Mouse (Mus musculus): ENCODE data around the gene Hoxa2. TPM values are rescaled to one million over a fixed set of nuclear protein-coding genes. Genes with fewer than 3 reads are reported as not detected.

Gene Hoxa2
- total RNA-seq, 2 experiments from 2014 or later = not detected

DNA sequence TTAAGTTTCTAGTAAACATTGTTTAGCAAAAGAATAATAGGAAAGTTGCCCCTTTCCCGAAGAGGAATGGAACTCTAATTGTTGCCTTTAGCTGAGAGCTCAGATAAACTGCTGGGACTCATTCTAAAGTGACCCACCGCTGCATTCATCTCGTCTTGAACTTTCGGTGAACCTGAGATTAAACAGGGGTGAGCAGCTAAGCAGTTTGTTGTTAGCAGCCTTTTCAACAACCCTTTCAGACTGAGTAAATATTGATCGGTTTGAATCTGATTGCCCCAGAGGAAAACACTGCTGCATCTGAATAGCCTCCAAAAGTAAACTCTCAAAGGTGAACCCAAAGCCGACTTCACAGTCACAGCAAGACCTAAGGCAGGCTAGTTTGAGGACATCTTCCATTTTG is 11.4 kb downstream of the Hoxa2 start:
- ATAC-seq (replicated peaks; ENCODE audit: poor library complexity, severe bottlenecking) = no peak

DNA sequence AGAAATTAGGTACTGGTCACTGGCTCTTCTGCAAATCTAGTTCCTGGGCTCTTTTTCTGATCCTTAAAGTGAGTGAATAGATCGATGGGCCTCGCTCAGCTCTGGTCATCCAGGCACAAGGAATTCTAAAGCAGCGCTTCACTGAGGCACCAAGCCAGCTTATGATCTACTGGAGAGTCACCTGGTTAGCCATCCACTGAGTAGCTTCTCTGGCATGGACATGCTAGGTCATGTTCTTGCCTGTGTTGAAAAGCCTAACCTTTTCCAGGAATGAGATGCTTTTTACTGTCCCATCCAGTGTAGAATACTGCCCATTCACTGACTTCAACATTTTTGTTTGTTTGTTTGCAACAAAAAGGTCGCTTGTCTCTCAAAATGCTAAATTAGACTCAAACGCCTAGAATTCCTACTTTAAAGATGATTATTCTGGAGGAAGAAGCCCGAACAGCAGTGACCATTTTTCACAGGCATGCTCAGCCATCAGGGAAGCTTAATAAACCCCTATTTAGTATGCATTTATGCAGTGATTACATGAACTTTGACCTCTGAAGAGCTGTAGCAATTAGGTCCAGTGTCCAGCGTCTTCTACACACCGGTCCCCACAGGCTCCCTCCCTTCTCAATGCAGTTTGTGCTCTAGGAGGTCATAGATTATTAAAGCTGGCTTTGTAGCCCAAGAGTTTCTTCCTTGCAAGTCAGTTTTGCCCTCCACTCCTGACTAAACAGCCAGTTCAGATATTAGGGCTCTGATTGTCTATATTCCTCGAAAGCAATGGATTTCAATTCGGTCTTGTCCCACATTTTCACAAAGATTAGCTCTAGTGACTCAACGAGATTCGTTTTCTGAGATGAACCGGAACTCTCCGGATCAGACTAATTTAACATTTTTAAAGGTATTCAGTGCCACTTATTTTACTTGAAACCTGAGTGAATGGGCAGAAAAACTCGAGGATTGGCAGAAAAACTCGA is 12.1 kb downstream of the Hoxa2 start:
- ATAC-seq (replicated peaks; ENCODE audit: poor library complexity, severe bottlenecking) = no peak

DNA sequence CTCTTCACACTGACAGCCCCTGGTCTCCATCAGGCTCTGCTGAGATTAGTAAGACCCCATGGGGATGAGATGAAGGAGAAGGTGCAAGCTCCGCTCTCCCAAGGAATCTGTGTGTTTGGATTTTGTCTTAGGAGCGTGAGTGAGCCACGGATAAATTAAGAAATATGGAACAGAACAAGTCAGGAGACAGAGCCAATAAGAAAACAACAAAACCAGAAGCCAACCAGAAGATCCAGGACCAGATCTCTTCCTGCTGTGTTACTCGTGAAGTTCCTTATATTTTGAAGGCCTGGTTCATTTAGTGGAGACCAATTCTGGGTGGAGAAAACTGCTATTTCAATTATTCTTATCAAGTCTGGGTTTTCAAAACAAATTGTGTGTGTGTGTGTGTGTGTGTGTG is 13.1 kb downstream of the Hoxa2 start:
- ATAC-seq (replicated peaks; ENCODE audit: poor library complexity, severe bottlenecking) = no peak

DNA sequence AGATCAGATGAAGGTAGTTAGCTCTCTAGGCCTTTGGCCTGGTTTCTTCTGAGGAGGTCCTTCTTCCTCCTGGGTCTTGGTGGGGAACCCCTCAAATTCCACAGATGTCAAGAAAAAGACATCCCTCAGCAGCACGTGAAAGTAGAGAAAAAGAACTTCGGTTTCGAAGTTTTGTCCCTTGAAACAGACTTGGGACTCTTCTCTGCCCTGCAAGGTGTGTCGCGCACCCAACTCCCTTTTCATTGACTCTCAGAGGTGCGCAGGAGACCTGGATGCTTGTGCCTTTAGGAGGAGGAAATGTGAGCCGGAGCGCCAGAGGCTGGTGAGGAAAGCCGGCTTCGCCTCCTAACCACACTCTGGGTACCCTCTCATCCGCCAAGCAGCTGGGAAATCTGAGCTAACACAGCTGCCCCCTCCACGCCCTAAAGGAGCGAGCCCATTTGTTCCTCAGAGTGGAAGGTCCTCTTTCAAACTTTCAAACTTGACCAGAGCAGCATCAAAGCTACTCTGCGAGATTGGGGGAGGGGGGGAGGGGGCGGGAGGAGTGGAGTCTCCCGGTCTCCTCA is 14.1 kb downstream of the Hoxa2 start:
- peak; percentile 33; the same call in 1 of the 2 replicates for ATAC-seq (replicated peaks; ENCODE audit: poor library complexity, severe bottlenecking)

DNA sequence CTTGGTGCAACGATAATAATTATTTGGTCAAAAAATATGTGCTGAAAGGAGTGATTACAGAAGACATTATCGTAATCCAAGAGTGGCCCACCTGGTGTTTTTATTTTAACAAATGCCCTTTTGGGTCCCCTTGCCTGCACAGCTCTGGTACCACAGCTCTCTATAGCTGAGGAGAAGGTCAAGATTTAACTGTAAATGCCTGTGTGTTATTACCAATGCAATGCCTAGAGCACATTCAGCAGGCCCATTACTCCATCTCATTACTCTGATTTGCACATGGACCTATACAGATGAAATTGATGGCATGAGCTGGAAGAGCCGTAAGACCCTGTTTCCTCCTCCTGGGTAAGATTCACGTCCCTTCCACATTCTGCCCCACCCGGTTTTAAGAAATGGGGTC is 25.5 kb downstream of the Hoxa2 start:
- ATAC-seq (replicated peaks; ENCODE audit: poor library complexity, severe bottlenecking) = no peak

DNA sequence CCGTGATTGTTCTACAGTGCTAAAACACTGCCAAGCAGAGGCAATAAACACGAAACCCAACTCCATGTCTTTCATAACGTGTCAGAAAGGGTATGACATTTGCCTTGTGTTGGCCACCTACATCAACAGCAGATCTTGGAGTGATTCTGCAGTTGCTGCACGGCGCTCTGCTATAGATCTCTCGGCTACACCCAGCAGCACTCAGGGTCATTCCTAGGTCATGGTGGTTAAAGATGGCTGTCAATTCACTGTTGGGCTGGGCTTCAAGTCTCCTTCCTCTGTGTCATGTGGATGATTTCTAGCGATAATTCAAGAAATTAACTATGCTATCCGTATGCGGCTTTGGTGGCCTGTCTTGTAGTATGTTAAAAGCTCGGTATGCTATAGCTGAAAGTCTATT is 26.1 kb downstream of the Hoxa2 start:
- ATAC-seq (replicated peaks; ENCODE audit: poor library complexity, severe bottlenecking) = no peak

DNA sequence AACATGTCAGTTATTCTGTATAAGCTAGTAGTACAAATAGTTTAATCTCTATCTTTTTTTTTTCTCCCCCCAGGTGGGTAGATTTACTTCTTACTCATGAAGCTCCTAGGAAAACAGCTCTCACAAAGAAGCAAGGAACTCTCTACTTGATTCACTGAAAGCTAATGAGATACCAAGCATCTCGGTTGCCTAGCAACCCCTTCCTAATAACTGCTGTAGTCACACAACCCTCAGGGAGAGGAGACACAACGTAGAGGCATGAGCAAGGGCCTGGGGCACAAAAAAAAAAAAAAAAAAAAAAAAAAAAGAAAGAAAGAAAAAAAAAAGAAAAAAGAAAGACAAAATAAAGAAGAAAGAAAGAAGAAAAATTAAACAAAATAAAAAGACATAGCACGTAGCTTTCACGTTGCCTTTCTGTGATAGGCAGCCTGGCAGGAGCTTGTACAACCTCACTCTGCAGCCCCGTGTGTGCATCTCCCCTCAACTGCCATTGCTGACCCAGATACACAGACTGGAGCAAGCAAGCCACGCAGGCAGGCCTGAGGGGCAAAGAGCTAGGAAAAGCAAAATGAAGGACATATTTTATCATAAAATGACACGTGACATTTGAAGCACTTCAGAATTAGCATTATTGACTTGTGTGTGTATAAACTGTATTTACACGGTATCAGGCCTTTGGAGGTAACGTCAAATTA is 26.6 kb downstream of the Hoxa2 start:
- ATAC-seq (replicated peaks; ENCODE audit: poor library complexity, severe bottlenecking) = no peak

DNA sequence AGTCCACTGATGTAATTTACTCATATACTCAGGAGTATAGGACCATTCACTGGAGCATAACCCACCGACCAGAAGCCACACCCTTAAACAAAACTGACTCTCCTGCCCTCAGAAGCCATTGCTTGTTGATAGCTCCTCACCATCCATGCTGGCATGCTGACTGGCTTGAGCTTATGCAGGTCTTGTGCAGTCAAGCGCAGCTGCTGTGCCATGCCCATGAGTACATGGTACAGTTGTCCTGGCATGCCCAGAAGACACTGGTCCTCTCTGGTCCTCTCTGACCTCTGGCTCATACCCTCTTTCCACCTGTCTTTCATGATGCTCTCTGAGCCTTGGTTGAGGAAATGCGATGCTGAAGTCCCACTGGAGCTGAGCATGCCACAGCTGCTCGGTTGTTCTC is 41.0 kb downstream of the Hoxa2 start:
- no peak for ATAC-seq (replicated peaks; ENCODE audit: poor library complexity, severe bottlenecking)

DNA sequence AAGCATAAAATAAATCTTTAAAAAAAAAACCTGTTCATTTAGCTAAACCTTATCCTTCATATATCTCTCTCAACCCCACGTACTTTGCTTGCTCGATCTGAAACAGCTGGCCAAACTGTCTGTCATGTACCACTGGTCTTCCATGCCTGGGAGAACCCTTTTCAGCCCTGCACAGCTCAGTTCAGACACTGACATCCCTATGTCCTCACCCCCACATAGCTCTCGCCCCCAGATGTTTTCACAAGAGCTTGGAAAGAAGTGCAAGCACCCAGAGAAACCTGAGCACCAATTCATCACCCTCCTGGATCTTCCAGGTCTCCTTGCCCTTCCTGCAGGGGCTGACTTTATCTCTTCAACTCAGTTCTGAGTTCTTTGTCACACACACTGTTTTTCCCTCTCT is 43.5 kb downstream of the Hoxa2 start:
- no peak for ATAC-seq (replicated peaks; ENCODE audit: poor library complexity, severe bottlenecking)

DNA sequence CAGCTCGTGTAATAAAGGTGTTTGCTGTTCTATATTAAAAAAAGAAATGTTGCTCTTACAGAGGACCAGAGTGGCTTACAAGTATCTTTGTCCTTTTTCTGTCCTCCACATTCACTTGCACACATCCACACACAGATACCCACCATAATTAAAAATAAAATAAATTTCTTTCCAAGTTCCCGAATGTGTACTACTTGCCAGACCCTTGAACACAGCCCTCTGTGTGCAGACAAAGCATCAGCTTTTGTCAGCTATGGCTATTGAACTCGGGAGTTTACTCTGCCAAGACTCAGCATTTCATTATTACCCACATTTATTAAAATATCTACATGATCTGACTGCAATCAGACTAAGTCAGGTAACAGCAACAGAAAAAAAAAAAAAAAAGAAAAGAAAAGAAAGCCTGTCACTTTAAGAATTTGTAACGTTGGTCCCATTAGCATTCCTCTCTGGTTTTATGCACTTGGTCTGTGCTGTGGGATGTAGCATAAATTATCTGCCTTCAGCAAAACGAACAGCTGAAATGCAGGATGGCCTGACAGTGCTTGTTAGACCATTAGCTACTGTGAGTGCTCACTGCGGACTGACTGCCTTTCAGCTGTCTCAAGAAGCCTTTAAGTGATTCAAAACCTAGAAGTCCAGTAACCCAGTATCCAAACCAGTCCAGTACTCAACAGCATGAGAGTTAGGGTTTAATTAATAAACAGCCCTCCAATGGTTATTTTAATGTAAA is 45.6 kb downstream of the Hoxa2 start:
- ATAC-seq (replicated peaks; ENCODE audit: poor library complexity, severe bottlenecking) = no peak

DNA sequence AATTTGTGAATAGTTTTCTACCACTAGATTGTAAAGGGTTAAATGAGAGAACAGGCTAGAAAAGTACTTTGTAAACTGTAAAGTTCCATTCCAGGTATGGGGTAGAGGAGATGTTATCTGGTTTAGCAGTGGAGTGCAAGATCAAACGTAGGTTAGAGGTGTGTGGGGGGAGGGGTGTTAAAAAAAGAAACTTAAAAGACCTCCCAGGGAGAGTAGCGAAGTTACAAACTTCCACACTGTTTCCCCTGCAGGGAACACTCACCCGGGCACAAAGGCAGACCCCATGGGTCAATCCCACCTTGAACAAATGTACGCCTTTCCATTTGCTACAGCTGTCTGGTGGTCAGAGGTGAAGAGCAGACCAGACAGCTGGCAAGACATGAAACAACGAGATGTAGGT is 48.7 kb downstream of the Hoxa2 start:
- no peak for ATAC-seq (replicated peaks; ENCODE audit: poor library complexity, severe bottlenecking)

Other genes starting within 250 kb of the Hoxa2 start
- gene Skap2, start 152.3 kb downstream of the Hoxa2 start, total RNA-seq (2014; fragmentation: Nextera tagmentation) = 83.9 and 91.6 TPM in 2 replicates
- gene Skap2, start 152.3 kb downstream of the Hoxa2 start, total RNA-seq (2017) = 163 and 204 TPM in 2 replicates
- gene Hoxa1, start 6.5 kb downstream of the Hoxa2 start, total RNA-seq (2014; fragmentation: Nextera tagmentation) = 0.43 TPM in 1 of 2 replicates, not detected in the other
- gene Hoxa1, start 6.5 kb downstream of the Hoxa2 start, total RNA-seq (2017) = 0.46 TPM in 1 of 2 replicates, not detected in the other
- gene 5730596B20Rik, start 12.7 kb upstream of the Hoxa2 start, total RNA-seq (2014; fragmentation: Nextera tagmentation) = not detected in 2 replicates
- gene 5730596B20Rik, start 12.7 kb upstream of the Hoxa2 start, total RNA-seq (2017) = not detected in 2 replicates
- 0.15 and 1.5 TPM in 2 replicates for gene Hoxa4, start 26.9 kb upstream of the Hoxa2 start, total RNA-seq (2014; fragmentation: Nextera tagmentation)
- gene Hoxa4, start 26.9 kb upstream of the Hoxa2 start, total RNA-seq (2017) = 0.17 and 0.41 TPM in 2 replicates
- 2.3 and 2.8 TPM in 2 replicates for gene Hoxa5, start 39.8 kb upstream of the Hoxa2 start, total RNA-seq (2014; fragmentation: Nextera tagmentation)
- gene Hoxa5, start 39.8 kb upstream of the Hoxa2 start, total RNA-seq (2017) = 0.36 and 0.43 TPM in 2 replicates
- 1.3 TPM in 1 of 2 replicates, not detected in the other for gene Hoxa6, start 43.9 kb upstream of the Hoxa2 start, total RNA-seq (2014; fragmentation: Nextera tagmentation)
- 0.41 TPM in 1 of 2 replicates, not detected in the other for gene Hoxa6, start 43.9 kb upstream of the Hoxa2 start, total RNA-seq (2017)
- 1.7 and 3.1 TPM in 2 replicates for gene Hoxa3, start 48.5 kb upstream of the Hoxa2 start, total RNA-seq (2014; fragmentation: Nextera tagmentation)
- 0.34 TPM in 1 of 2 replicates, not detected in the other for gene Hoxa3, start 48.5 kb upstream of the Hoxa2 start, total RNA-seq (2017)
- not detected in 2 replicates for gene Gm28308, start 48.5 kb upstream of the Hoxa2 start, total RNA-seq (2014; fragmentation: Nextera tagmentation)
- not detected in 2 replicates for gene Gm28308, start 48.5 kb upstream of the Hoxa2 start, total RNA-seq (2017)
- gene Hoxa7, start 57.0 kb upstream of the Hoxa2 start, total RNA-seq (2014; fragmentation: Nextera tagmentation) = 18.3 and 20.5 TPM in 2 replicates
- 6.4 and 10.8 TPM in 2 replicates for gene Hoxa7, start 57.0 kb upstream of the Hoxa2 start, total RNA-seq (2017)
- gene Hoxa9, start 66.3 kb upstream of the Hoxa2 start, total RNA-seq (2014; fragmentation: Nextera tagmentation) = 8.9 and 14.7 TPM in 2 replicates
- 16.8 and 24.4 TPM in 2 replicates for gene Hoxa9, start 66.3 kb upstream of the Hoxa2 start, total RNA-seq (2017)
- 0.47 TPM in 1 of 2 replicates, not detected in the other for gene Hoxa10, start 76.0 kb upstream of the Hoxa2 start, total RNA-seq (2014; fragmentation: Nextera tagmentation)
- gene Hoxa10, start 76.0 kb upstream of the Hoxa2 start, total RNA-seq (2017) = 0.57 TPM in 1 of 2 replicates, not detected in the other
- gene Hoxa11, start 81.0 kb upstream of the Hoxa2 start, total RNA-seq (2014; fragmentation: Nextera tagmentation) = not detected in 2 replicates
- gene Hoxa11, start 81.0 kb upstream of the Hoxa2 start, total RNA-seq (2017) = not detected in 2 replicates
- not detected in 2 replicates for gene Hoxa13, start 96.0 kb upstream of the Hoxa2 start, total RNA-seq (2014; fragmentation: Nextera tagmentation)
- gene Hoxa13, start 96.0 kb upstream of the Hoxa2 start, total RNA-seq (2017) = not detected in 2 replicates
- not detected in 2 replicates for gene Evx1, start 148.7 kb upstream of the Hoxa2 start, total RNA-seq (2014; fragmentation: Nextera tagmentation)
- gene Evx1, start 148.7 kb upstream of the Hoxa2 start, total RNA-seq (2017) = not detected in 2 replicates

All from granulocyte monocyte progenitor cell, adult 5-6 weeks (primary cell).